Mouse (Mus musculus): ENCODE measurements at regions not wholly inside any gene's neighbourhood (a gene's known extent, or its start where the extent isn't known, plus 50 kb on each side); places are given as distances from the start of the nearest gene placed in this dataset.

- Histone ChIP-seq H3K36me3 (ENCODE audit: control insufficient read depth, insufficient read depth) (no peaks in the 10 kb centered on the region), H3K4me3 (ENCODE audit: insufficient read depth, poor library complexity, severe bottlenecking) (no peak overlapping the region), H3K79me3 (ENCODE audit: low read depth) (no peaks in the 10 kb centered on the region), H3ac (ENCODE audit: control insufficient read depth, insufficient read length, low read depth) (no peak overlapping the region), H3K79me2 (ENCODE audit: control insufficient read depth, insufficient read depth) (no peaks in the 10 kb centered on the region), H3K27me3 (ENCODE audit: control insufficient read depth, insufficient read depth, insufficient read length) (no peaks in the 10 kb centered on the region)
- TF ChIP-seq MAX (IDR thresholded peaks at IDR 0.05) (no peak), MYOG (IDR thresholded peaks at IDR 0.05; ENCODE audit: control insufficient read depth, extremely low read depth, insufficient read length) (no peak), CEBPB (IDR thresholded peaks at IDR 0.05; ENCODE audit: low read depth) (no peak), USF1 (IDR thresholded peaks at IDR 0.05; ENCODE audit: low read depth) (no peak), CTCF (IDR thresholded peaks at IDR 0.05; ENCODE audit: control insufficient read depth, insufficient read depth, insufficient read length) (no peak), MYOD1 (IDR thresholded peaks at IDR 0.05; ENCODE audit: control insufficient read depth, insufficient read length, low read depth) (no peak), FOSL1 (IDR thresholded peaks at IDR 0.05; ENCODE audit: insufficient read depth, low read length, poor library complexity, severe bottlenecking) (no peak)
These were observed 89.1 kb upstream of the Rbpj start for GRCm38 (mm10) chr5:53376856-53377255.

- Histone ChIP-seq H3K36me3 (ENCODE audit: control insufficient read depth, insufficient read depth) (no peaks in the 10 kb centered on the region), H3K27me3 (ENCODE audit: control insufficient read depth, insufficient read depth, insufficient read length) (no peaks in the 10 kb centered on the region), H3K79me2 (ENCODE audit: control insufficient read depth, insufficient read depth) (no peaks in the 10 kb centered on the region), H3K4me3 (ENCODE audit: insufficient read depth, poor library complexity, severe bottlenecking) (no peak overlapping the region), H3ac (ENCODE audit: control insufficient read depth, insufficient read length, low read depth) (no peak overlapping the region), H3K79me3 (ENCODE audit: low read depth) (no peaks in the 10 kb centered on the region)
- TF ChIP-seq MYOG (IDR thresholded peaks at IDR 0.05; ENCODE audit: control insufficient read depth, extremely low read depth, insufficient read length) (no peak), CEBPB (IDR thresholded peaks at IDR 0.05; ENCODE audit: low read depth) (no peak), CTCF (IDR thresholded peaks at IDR 0.05; ENCODE audit: control insufficient read depth, insufficient read depth, insufficient read length) (no peak), MYOD1 (IDR thresholded peaks at IDR 0.05; ENCODE audit: control insufficient read depth, insufficient read length, low read depth) (no peak), USF1 (IDR thresholded peaks at IDR 0.05; ENCODE audit: low read depth) (no peak), MAX (IDR thresholded peaks at IDR 0.05) (no peak), FOSL1 (IDR thresholded peaks at IDR 0.05; ENCODE audit: insufficient read depth, low read length, poor library complexity, severe bottlenecking) (no peak)
These were observed 88.3 kb upstream of the Rbpj start for GRCm38 (mm10) chr5:53377698-53378097.

GRCm38 (mm10) chr5:53378106-53378505, 87.8 kb upstream of the Rbpj start:
- TF ChIP-seq MAX (IDR thresholded peaks at IDR 0.05) = no peak
- no peak for TF ChIP-seq MYOG (IDR thresholded peaks at IDR 0.05; ENCODE audit: control insufficient read depth, extremely low read depth, insufficient read length)
- Histone ChIP-seq H3K79me2 (ENCODE audit: control insufficient read depth, insufficient read depth) (no peaks in the 10 kb centered on the region), H3K79me3 (ENCODE audit: low read depth) (no peaks in the 10 kb centered on the region), H3K27me3 (ENCODE audit: control insufficient read depth, insufficient read depth, insufficient read length) (no peaks in the 10 kb centered on the region), H3K36me3 (ENCODE audit: control insufficient read depth, insufficient read depth) (no peaks in the 10 kb centered on the region), H3K4me3 (ENCODE audit: insufficient read depth, poor library complexity, severe bottlenecking) (no peak overlapping the region), H3ac (ENCODE audit: control insufficient read depth, insufficient read length, low read depth) (no peak overlapping the region)

GRCm38 (mm10) chr5:53378599-53378998, 87.4 kb upstream of the Rbpj start:
- no peaks in the 10 kb centered on the region for H3K27me3 ChIP-seq (ENCODE audit: control insufficient read depth, insufficient read depth, insufficient read length)
- no peaks in the 10 kb centered on the region for H3K36me3 ChIP-seq (ENCODE audit: control insufficient read depth, insufficient read depth)
- TF ChIP-seq MAX (IDR thresholded peaks at IDR 0.05) = no peak
- no peak for TF ChIP-seq CEBPB (IDR thresholded peaks at IDR 0.05; ENCODE audit: low read depth)
- TF ChIP-seq FOSL1 (IDR thresholded peaks at IDR 0.05; ENCODE audit: insufficient read depth, low read length, poor library complexity, severe bottlenecking) = no peak
- no peak for TF ChIP-seq MYOD1 (IDR thresholded peaks at IDR 0.05; ENCODE audit: control insufficient read depth, insufficient read length, low read depth)
- TF ChIP-seq CTCF (IDR thresholded peaks at IDR 0.05; ENCODE audit: control insufficient read depth, insufficient read depth, insufficient read length) = no peak
- TF ChIP-seq USF1 (IDR thresholded peaks at IDR 0.05; ENCODE audit: low read depth) = no peak
- no peaks in the 10 kb centered on the region for H3K79me2 ChIP-seq (ENCODE audit: control insufficient read depth, insufficient read depth)
- H3K4me3 ChIP-seq (ENCODE audit: insufficient read depth, poor library complexity, severe bottlenecking) = no peak overlapping the region
- H3ac ChIP-seq (ENCODE audit: control insufficient read depth, insufficient read length, low read depth) = no peak overlapping the region
- H3K79me3 ChIP-seq (ENCODE audit: low read depth) = no peaks in the 10 kb centered on the region

- Histone ChIP-seq H3K4me3 (ENCODE audit: insufficient read depth, poor library complexity, severe bottlenecking) (no peak overlapping the region), H3K27me3 (ENCODE audit: control insufficient read depth, insufficient read depth, insufficient read length) (no peaks in the 10 kb centered on the region), H3K36me3 (ENCODE audit: control insufficient read depth, insufficient read depth) (no peaks in the 10 kb centered on the region), H3ac (ENCODE audit: control insufficient read depth, insufficient read length, low read depth) (no peak overlapping the region), H3K79me2 (ENCODE audit: control insufficient read depth, insufficient read depth) (no peaks in the 10 kb centered on the region), H3K79me3 (ENCODE audit: low read depth) (no peaks in the 10 kb centered on the region)
- no peak for TF ChIP-seq FOSL1 (IDR thresholded peaks at IDR 0.05; ENCODE audit: insufficient read depth, low read length, poor library complexity, severe bottlenecking)
- TF ChIP-seq CTCF (IDR thresholded peaks at IDR 0.05; ENCODE audit: control insufficient read depth, insufficient read depth, insufficient read length) = no peak
- TF ChIP-seq USF1 (IDR thresholded peaks at IDR 0.05; ENCODE audit: low read depth) = no peak
- TF ChIP-seq CEBPB (IDR thresholded peaks at IDR 0.05; ENCODE audit: low read depth) = no peak
- no peak for TF ChIP-seq MYOD1 (IDR thresholded peaks at IDR 0.05; ENCODE audit: control insufficient read depth, insufficient read length, low read depth)
These were observed 86.3 kb upstream of the Rbpj start for GRCm38 (mm10) chr5:53379612-53380011.

- no peaks in the 10 kb centered on the region for H3K27me3 ChIP-seq (ENCODE audit: control insufficient read depth, insufficient read depth, insufficient read length)
- no peaks in the 10 kb centered on the region for H3K79me2 ChIP-seq (ENCODE audit: control insufficient read depth, insufficient read depth)
- TF ChIP-seq MAX (IDR thresholded peaks at IDR 0.05) (no peak), CEBPB (IDR thresholded peaks at IDR 0.05; ENCODE audit: low read depth) (no peak), CTCF (IDR thresholded peaks at IDR 0.05; ENCODE audit: control insufficient read depth, insufficient read depth, insufficient read length) (no peak), FOSL1 (IDR thresholded peaks at IDR 0.05; ENCODE audit: insufficient read depth, low read length, poor library complexity, severe bottlenecking) (no peak), MYOG (IDR thresholded peaks at IDR 0.05; ENCODE audit: control insufficient read depth, extremely low read depth, insufficient read length) (no peak)
- no peak overlapping the region for H3K4me3 ChIP-seq (ENCODE audit: insufficient read depth, poor library complexity, severe bottlenecking)
- no peak overlapping the region for H3ac ChIP-seq (ENCODE audit: control insufficient read depth, insufficient read length, low read depth)
- H3K79me3 ChIP-seq (ENCODE audit: low read depth) = no peaks in the 10 kb centered on the region
- no peaks in the 10 kb centered on the region for H3K36me3 ChIP-seq (ENCODE audit: control insufficient read depth, insufficient read depth)
These were observed 85.7 kb upstream of the Rbpj start for GRCm38 (mm10) chr5:53380203-53380602.

All from C2C12 (cell line).